Mouse (Mus musculus): ENCODE measurements around the gene Wdr26.

Gene Wdr26

DNA sequence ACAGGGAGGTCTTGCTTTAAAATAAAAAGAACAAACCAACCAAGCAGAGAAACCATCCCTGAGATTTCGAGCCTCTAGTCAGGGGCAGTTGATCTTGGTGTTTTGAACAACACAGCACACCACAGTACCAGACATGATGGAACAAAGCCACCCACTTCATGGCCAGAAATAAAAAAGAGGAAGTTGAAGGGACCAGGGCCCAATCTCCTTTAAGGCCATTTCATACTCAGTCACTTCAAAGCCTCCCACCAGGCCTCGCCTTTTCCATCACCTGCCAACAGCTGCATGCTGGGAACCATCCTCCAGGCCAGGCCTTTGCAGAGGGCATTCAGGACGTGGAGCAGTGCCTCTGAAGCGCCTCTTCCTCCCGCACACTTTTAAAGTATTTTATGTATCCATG is 25.5 kb upstream of the Wdr26 start:
- DNase-seq (ENCODE audit: extremely low read depth, low read depth), result peak; percentile 66

DNA sequence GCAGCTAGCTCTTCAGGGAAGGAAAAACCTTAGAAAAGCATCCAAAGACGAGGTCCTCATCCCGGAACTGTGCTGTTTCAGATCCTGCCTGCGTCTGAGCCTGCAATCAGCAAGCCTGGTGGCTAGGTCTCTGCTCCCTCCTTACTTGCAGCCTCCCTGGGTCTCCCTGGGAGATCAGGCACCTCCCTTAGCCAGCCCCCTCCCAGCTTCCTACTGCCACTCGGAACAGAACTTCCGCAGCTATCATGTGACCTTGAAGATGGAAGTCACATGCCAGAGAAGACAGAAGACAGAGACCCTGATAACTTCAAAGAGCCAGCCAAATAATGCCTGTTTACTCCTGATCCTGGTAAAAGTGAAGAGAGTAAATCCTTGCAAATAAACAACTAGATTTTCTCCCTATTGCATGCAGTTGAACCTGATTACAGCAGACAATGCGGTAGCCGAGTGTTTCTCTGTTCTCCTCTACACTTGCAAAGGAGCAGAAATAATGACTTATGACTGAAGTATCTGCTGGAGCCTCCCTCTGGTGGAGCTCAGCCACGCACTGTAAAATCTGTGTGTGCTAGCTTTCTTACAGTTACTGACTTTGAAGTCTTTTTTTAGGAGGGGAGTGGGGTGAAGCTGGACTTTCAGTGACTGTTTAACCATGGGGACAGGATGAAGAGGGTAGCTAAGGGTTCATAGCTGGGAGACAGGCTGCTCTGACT is 22.7 kb upstream of the Wdr26 start:
- no peak for DNase-seq (ENCODE audit: extremely low read depth, low read depth)

DNA sequence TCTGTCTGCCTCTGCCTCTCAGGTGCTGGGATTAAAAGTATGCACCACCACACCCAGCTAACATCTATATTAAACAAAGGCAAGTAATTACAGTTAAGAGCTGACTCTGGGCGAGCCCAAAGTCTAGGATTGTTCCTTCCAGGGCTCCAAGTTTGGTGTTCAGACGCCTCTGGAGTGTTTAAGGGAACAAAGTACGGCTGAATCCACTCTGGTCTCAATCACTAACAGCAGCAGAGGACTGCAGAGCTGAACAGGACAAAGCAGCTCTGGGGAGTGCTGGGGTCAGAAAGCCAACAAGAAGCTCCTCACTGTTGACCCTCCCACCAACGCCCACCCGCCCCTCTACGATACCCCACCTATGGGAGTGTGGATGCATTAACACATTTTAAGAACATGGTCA is 21.9 kb upstream of the Wdr26 start:
- no peak for DNase-seq (ENCODE audit: extremely low read depth, low read depth)

DNA sequence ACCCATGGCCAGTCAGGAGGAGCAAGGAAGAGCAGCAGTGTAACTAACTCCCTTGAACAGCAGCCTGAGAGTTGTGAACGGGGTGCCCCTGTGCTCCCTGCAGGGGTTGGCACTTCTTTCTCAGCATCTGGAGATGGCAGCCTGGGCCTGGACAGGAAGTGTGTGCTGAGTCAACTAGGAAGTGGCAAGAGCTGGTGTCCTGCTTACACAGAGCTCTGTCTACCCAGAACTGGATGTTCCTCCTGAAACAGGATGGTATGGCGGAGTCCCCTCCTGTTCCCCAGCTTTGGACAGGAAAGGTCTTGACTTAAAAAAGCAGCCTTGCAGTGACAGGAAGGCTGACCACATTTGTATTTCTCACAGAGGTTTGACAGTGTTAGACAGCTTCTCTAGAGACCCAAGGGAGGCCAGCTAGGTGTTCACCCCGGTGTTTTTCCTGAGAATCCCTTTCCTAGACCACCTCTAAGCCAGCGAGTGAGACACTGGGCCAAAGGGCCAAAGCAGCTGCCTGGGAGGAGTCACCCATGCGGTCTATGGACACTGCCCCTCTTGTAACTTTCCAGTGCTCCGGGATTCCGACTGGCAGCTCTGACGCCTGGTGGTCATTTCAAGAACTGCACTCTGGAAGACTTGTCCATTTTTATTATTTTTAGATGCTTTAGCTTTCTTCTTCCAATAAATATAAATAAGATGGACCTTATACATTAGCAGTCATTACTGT is 20.7 kb upstream of the Wdr26 start:
- peak; percentile 61 for DNase-seq (ENCODE audit: extremely low read depth, low read depth)

DNA sequence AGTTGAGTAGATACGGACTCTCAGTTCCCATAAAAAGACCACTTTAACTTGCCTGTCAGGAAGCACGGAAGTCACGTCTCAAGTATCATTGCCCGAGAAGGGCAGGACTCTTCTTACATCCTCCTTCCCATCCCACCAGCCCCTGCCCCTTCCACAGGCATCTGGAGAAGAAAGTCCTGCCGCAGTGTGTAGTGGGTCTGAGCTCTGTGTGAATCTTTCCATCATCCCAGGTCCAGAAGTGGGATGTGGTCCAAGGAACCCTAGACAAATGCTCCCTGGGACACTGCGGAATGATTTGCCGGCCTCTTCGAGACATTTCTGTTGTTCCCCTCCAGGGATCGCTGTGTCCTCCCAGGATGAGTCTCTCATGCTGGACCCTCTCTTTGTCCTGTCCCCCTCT is 20.0 kb upstream of the Wdr26 start:
- DNase-seq (ENCODE audit: extremely low read depth, low read depth), result no peak

DNA sequence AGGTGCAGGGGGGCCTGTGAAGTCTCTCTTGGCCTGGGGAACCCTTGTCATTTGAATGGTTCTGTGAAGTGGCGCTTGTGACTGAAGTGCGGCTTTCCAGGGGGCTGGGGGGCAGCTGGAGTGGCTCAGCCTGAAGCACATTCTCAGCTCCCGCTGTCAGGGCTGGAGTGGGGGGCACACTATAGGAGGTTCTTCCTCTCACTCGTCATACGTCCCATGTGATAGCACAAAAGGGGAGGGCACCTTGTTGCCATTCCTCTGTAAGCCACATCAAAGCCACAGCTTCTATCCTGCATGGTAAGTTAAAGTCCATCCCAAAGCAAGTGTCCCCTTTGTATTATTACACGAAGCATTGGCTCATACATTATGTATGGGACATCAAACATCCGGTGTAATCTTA is 19.5 kb upstream of the Wdr26 start:
- DNase-seq (ENCODE audit: extremely low read depth, low read depth), result no peak

DNA sequence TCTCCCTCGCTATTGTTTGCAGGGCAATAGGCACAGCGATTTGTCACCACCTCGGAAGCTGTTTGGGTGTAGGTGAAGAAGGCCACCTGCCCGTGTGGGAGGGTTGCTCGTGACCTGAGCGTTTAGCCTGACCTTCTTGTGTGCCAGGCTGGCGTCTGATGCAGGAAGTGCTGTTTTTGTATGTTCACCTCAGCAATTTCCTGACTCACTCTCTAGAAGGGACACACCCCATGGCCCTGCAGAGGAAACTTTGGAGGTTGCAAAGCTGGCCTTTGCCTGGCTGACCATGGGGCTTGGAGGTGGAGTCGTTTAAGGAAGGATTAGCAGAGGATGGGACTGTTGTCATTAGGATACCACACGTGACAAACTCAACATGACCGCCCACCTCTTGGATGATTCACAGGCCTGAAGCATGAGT is 18.9 kb upstream of the Wdr26 start:
- no peak for DNase-seq (ENCODE audit: extremely low read depth, low read depth)

DNA sequence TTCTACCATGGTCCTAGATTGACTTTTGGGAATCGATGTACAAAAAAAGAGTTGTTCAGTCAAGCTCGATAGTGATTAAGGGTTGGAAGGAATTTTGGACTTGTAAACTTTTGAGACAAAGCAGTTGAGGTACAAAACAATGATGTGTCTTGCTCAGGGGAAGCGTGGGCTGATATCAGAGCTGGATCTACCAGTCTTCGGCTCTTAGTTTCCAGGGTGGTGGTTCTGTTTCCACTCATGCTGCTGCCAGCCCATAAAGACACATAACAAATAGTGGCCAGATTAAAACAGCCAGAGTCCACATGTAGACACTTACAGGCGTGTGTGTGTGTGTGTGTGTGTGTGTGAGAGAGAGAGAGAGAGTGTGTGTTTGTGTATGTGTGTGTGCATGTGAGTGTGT is 17.2 kb upstream of the Wdr26 start:
- DNase-seq (ENCODE audit: extremely low read depth, low read depth), result no peak

DNA sequence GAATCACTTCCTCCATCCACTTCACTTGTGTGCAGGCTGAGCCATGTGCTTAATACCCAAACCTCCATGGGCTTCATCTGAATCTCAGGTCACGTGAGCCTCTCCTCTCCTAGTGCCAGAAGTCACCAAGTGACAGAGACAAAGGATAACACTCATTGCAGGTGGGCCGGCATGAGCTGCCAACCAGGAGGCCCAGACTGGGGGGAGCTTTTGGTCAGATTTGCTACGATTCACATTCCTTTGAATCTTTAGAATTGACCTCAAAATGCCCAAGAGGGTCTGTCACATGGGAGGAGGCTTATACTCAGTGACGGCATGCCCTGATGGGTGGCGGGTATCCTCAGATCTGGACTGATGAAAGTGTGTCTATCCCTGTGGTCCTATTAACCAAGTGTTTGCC is 16.8 kb upstream of the Wdr26 start:
- no peak for DNase-seq (ENCODE audit: extremely low read depth, low read depth)

DNA sequence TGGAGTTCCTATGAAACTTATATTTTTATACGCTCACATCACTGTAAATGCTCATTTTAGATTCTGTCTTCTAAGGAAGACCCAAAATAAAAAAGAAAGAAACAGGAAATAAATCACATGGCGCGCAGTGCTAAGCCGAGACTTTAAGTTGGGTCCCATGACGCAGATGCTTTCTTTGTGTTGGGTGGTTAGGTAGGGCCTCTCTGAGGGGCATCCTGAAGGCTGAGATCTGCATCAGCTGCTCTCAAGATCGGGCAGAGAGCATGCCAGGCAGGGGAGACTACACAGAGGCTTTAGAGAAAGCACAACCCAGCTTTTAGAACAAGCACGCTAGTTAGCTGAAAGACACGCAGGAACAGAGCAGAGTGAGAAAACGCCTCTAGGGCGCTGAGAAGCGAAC is 16.0 kb upstream of the Wdr26 start:
- DNase-seq (ENCODE audit: extremely low read depth, low read depth), result no peak

DNA sequence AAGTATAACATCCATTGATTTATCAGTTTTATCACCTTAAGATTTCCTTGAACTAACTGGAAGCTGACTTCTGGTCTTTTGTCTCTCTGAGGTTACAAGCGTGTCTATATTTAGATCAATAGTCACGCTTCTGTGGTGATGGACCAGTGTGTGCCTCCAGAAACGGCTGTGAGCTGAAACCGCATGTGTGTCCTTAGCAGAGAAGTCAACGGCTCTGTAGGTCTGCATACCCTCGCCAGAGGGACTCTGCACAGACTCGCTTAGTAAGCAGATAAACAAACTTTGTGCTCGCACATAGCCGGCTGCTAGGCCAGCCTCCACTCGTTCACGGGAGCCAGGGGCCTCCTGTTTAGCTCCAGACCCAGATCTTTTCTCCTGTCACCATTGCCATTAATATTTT is 15.0 kb upstream of the Wdr26 start:
- DNase-seq (ENCODE audit: extremely low read depth, low read depth), result no peak

DNA sequence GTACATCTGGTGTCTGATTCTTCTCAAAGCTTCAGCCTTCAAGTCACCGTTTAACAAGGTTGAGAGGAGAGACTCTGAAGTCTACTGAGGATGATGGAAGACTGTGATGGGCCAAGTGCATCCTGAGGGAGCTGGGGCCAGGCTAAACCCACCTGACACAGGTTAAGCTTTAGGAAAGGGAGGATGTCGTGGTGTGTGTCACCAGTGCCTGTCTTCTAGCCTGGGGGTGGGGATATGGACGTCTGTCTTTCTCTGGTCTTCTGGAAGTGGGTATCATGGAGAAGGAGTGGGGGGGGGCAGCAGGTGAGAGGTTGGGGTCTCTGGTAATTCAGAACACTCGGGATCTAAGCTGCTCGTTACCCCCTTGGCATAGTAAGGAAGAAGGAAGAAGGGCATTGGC is 13.5 kb upstream of the Wdr26 start:
- DNase-seq (ENCODE audit: extremely low read depth, low read depth), result no peak

DNA sequence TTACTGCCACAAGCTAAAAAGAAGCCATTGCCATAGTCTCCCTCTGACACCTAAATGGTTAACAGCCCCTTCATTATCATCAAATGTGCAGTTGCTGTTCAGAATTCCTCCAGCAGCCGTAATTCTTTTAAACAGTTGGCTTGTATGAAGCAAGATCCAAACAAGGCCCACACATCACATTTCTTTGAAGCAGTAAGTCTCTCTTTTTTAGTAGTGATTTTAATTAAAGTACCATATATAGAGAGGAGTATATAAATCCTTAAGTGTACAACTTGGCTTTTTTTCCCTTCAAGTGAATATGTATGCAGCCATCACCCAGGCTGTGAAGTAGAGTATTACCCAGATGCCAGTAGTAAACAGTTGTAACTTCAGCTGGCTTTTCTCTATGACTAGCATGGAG is 10.2 kb upstream of the Wdr26 start:
- DNase-seq (ENCODE audit: extremely low read depth, low read depth), result no peak

DNA sequence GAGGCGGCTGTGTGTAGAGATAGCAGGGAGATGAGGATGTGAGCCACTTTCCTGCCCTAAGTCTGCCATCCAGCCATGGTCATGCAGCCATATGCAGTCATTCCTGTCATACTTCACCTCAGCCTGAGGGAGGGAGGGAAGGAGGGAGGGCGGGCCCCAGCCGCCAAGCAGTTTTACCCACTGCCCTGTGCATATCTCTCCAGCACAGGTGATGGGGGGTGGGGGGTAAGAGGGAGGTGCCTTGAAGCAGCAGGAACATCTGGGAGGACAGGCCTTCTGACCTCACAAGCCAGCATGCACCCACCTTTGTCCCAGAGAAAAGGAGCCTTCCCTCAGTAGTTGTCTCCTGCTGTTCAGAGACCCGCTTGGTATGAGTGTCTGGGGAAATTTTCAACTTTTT is 4.5 kb upstream of the Wdr26 start:
- no peak for DNase-seq (ENCODE audit: extremely low read depth, low read depth)

DNA sequence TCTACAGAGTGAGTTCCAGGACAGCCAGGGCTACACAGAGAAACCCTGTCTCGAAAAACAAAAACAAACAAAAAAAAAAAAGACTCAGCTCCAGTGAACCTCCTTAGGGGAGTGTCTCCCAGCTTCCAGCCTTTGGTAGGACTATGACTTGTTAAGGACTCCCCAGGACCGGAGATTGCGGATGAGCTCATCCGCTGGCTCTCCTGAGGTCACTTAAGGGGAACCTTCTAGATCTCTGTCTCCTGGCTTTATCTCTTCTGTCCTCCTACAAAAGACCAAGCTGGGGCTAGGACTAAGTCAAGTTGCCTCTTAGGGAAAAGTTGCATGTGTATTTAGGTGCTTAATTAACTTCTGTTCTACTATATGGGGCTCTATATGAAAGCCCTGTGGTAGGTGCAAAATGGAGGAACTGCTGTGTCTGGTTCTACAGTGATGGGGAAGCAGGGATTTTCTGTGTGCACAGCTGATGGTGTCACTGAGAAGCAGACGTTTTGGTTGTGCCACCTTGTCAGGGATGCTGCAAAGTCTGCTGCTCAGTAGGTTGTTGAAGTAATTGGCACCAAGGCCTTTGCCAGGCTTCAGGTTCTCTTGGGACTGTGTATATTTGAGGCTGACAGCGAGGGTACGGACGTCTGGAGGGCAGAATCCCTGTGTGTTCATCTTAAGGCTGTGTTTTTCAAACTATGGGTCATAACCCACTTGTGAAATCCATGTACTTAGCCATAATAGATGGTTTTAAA is 2.7 kb upstream of the Wdr26 start:
- no peak for DNase-seq (ENCODE audit: extremely low read depth, low read depth)

DNA sequence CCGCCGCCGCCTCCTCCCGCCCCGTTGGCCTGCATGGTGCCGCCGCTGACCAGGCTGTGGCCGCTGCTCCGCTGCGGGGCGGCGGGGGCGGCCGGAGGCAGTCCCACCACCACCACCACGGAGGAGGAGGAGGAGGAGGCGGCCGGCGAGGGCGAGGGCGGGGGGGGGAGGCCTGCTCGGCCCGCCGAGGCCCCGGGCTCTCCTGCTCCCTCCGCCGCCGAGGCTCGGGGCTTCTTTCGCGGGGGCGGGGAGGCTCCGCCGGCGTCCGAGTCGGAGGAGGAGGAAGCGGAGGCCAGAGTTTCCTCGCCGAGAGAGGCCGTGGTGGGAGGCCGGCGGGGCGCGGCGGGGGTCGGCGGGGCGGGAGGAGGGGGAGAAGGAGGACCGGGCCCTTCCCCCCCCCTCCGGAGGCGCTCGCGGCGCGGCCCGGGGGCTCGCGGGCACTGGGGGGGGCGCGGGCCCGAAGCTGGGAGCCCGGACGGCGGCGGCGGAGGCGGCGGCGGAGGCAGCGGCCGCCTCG is 340 bp downstream of the Wdr26 start:
- no peak for DNase-seq (ENCODE audit: extremely low read depth, low read depth)

DNA sequence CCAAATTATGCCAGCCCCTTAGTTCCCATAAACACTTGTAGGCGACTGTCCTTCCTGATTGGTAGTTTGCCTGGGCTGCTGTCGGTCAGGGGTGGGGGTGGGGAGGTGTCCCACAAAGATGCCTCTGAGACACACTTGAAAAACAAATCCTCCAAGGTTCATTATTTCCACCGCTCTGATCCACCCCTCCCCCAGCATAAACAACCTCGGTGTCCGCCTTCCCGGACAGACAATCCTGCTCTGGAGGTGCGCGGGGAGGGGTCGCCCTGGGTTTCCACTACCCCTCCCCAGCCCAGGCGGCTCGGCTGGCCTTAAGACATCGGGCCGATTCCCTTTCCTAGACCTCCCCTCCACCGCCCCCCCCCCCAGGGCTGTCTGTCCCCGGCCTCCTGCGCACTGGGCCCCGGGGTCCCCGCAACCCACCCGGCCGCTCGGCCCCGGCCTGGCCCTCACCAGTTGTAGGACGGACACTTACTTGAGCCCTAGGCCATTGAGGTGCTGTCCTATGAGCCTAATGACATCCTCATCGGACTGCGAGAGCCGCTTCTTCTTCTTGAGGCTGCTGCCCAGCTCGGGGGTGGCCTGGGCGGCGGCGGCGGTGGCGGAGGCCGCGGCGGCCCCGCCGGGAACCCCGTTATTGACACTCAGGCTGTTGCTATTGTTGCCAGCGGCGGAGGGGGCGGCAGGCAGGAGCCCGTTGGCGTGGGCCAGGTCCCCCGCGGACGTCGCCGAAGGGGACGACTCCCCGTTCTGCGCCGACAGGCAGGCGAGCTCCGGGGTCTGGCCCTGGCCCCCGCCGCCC is 999 bp downstream of the Wdr26 start:
- no peak for DNase-seq (ENCODE audit: extremely low read depth, low read depth)

DNA sequence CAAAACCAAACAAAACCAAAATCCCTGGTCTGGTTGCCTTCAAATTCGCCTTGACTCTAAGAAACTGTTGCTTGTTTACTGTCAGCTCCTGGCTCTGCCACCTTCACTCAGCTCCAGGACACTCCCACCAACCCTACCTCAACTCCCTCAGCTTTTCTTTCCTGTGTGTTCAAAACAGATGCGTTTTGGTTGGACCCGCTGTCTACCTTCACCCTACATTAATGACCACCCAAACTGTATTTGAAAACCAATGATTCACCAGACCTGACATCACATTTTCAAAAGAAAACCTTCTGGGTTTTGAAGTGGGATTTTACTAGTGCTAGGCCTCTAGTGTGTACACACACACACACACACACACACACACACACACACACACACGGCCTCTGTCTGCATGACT is 1.7 kb downstream of the Wdr26 start:
- no peak for DNase-seq (ENCODE audit: extremely low read depth, low read depth)

DNA sequence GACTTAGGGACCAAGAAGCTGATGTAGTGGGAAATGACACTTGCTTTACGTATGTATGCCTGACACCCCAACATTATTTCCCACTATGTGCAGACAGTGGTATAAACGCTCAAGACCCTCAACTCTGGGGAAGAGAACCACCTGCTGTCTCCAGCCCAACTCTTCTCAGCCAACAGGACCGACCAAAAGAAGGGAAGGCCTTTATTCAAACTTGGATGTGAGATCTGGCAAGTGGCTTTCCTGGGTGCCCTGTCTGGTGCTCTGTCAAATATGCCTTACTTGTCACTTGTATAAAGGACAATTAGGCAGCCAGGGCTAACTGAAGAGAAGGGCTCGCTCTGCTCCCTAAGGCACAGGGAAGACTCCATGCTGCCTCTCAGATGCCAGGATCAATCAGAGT is 12.4 kb downstream of the Wdr26 start:
- no peak for DNase-seq (ENCODE audit: extremely low read depth, low read depth)

DNA sequence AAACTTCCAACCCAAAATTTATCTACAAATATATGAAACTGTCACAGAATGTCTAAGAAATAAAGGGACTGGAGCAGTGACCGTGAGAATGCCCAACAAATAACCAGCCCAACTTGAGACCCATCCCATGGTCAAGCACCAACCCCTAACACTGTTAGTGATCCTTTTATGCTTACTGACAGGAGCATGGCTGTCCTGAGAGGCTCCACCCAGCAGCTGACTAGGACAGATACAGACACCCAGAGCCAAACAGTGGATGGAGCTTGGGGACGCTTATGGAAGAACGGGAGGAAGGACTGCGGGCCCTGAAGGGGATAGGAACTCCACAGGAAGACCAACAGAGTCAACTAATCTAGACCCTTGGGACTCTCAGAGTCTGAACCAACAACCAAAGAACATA is 22.9 kb downstream of the Wdr26 start:
- DNase-seq (ENCODE audit: extremely low read depth, low read depth), result peak; percentile 13

DNA sequence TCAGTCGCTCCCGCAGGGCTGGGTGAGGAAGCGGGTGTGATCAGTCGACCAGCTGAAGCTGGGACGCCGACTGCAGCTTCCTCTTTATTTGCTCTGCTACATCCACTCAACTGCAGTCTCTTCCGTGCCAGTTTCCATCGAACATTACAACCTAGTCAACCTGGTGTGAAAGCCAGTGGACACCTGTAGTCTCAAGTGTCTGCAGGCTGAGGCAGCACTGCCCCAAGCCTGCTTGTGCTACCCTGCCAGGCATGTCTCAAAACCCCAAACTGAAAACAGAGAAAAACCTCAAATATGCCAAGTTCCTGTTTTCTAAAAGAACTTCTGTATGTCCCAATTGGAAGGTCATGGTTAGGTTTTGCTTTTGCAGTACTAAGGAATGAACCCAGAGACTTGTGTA is 41.6 kb downstream of the Wdr26 start:
- peak; percentile 61 for DNase-seq (ENCODE audit: extremely low read depth, low read depth)

DNA sequence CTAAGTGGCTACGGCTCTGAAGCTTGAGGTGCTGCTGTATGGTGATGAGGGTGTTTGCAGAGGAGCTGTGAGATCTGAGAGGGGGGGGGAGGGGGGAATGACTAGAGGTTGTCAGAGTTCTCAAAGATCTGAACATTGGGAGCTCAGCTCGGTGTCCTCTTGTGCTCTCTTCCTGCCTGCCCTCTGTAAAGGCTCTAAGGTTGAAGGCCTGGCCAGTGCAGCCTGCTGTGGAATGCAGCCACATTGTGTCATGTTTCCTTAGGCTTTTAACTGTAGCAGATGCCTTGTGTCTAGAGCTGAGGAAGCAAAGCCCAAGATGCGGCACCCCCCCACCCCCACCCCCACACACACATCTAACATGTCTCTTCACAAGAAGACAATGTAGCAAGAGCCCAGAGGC is 43.4 kb downstream of the Wdr26 start:
- DNase-seq (ENCODE audit: extremely low read depth, low read depth), result no peak
